ENCODE assay signal across 8 mouse cellular contexts in the genomic region with DNA sequence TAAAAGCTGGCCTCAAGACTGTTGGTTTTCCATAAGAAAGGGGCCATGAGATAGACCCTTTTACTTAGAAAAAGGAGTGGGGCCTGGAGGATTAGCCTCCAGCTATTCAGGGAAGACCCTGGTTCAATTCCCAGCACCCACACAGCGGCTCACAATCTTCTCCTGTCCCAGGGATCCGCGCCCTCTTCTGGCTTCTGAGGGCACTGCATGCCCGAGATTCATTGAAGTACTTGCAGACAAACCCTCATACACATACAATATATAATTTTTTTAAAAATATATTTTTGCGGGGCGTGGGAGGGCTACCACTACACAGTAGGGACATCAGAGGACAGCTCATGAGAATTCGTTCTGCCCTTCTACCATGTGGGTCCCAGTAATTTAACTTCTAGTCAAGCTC. TPM values are rescaled to one million over a fixed set of nuclear protein-coding genes. Genes with fewer than 3 reads are reported as not detected.
DNase-seq lines count a peak whose midpoint lies in the region; ATAC-seq and TF ChIP-seq lines count a peak whose summit lies in the region.

No protein-coding gene starts in this region.

- ATAC-seq in liver, embryonic 12.5 days: no peak
- no peak for ATAC-seq in monocyte, adult 5-6 weeks (replicated peaks; ENCODE audit: insufficient number of reproducible peaks, low FRiP score, low TSS enrichment, poor library complexity, severe bottlenecking)

- peaks cover 95% of the 10 kb centered on the region for H3K27me3 ChIP-seq in liver, embryonic 12.5 days (replicated peaks)

- H3K4me3 ChIP-seq in liver, embryonic 12.5 days: no peak overlapping the region
- no peak overlapping the region for H3K4me3 ChIP-seq in cortical plate, adult 2 months (ENCODE audit: insufficient read depth, low read length)

- no peak overlapping the region for H3K4me2 ChIP-seq in liver, embryonic 12.5 days

- H3K36me3 ChIP-seq in liver, embryonic 12.5 days: no peaks in the 10 kb centered on the region

- 16% methylated on average over 7 of the region's 7 CpGs for WGBS in liver, embryonic 12.5 days (ENCODE audit: insufficient replicate concordance)

- peaks cover 7% of the 10 kb centered on the region; the same call in 1 of the 2 replicates for H3K9me3 ChIP-seq in liver, embryonic 12.5 days (replicated peaks)

- no peak overlapping the region for H3K27ac ChIP-seq in liver, embryonic 12.5 days
- no peak overlapping the region for H3K27ac ChIP-seq in cortical plate, adult 2 months (ENCODE audit: insufficient read depth, low read length)

- TF ChIP-seq POLR2A in cortical plate, adult 2 months (IDR thresholded peaks at IDR 0.05; ENCODE audit: extremely low read depth, insufficient read depth, low read length): no peak

- H3K9ac ChIP-seq in liver, embryonic 12.5 days: no peak overlapping the region

- peak; percentile 54 to 81 for DNase-seq in cerebellum, postnatal 14 days
- DNase-seq in cerebellum, adult 8-10 months: no peak
- peak; percentile 58 for DNase-seq in liver
- DNase-seq in naive thymus-derived CD4-positive, alpha-beta T cell, adult 2 months (ENCODE audit: low read depth): peak; percentile 61
- no peak for DNase-seq in gastrocnemius, postnatal 36 days

- H3K4me1 ChIP-seq in liver, embryonic 12.5 days: peaks cover 30% of the 10 kb centered on the region
- H3K4me1 ChIP-seq in cortical plate, adult 2 months (ENCODE audit: control insufficient read depth, insufficient read depth, low read length): peaks cover 1% of the 10 kb centered on the region

- intact Hi-C loops in gastrocnemius, postnatal 36 days (cut with DNase I): loop anchor here (10.0 kb wide), 1 partner anchor 384 kb away; a partner anchor contains a TSS

- TF ChIP-seq CTCF in cortical plate, adult 2 months (IDR thresholded peaks at IDR 0.05; ENCODE audit: extremely low read depth, insufficient read depth, low read length): peak; percentile 21; the same call in 1 of the 2 replicates

RNA-seq across cellular contexts. Expression of a gene that starts 5.9 kb away (rescaled TPM):
- polyA plus RNA-seq in liver, embryonic 12.5 days (2016; fragmentation: Nextera tagmentation; extraction: Ambion mirVana): 12.4 and 14.2 TPM in 2 replicates
- 71.7 and 73.4 TPM in 2 replicates for polyA plus RNA-seq in cortical plate, adult 2 months (2012; rRNA removed)
- 0.95 TPM in 1 of 3 replicates, not detected in the others for total RNA-seq in monocyte, adult 5-6 weeks (2017)
- total RNA-seq in gastrocnemius, postnatal 36 days (2021): 1 to 10 TPM; 4.3 to 5.9 TPM

RNA-seq across cellular contexts. Expression of a gene that starts 11.3 kb away (rescaled TPM):
- polyA plus RNA-seq in liver, embryonic 12.5 days (2016; fragmentation: Nextera tagmentation; extraction: Ambion mirVana): 0.20 and 0.24 TPM in 2 replicates
- polyA plus RNA-seq in cortical plate, adult 2 months (2012; rRNA removed): not detected in 2 replicates
- total RNA-seq in monocyte, adult 5-6 weeks (2017): 1.1 TPM in 1 of 3 replicates, not detected in the others
- total RNA-seq in gastrocnemius, postnatal 36 days (2021): not detected

RNA-seq across cellular contexts. Expression of a gene that starts 19.1 kb away (rescaled TPM):
- 0.28 and 0.35 TPM in 2 replicates for polyA plus RNA-seq in liver, embryonic 12.5 days (2016; fragmentation: Nextera tagmentation; extraction: Ambion mirVana)
- polyA plus RNA-seq in cortical plate, adult 2 months (2012; rRNA removed): 234 and 237 TPM in 2 replicates
- not detected in 3 replicates for total RNA-seq in monocyte, adult 5-6 weeks (2017)
- total RNA-seq in gastrocnemius, postnatal 36 days (2021): 1 to 10 TPM; 2.7 to 4.6 TPM

RNA-seq across cellular contexts. Expression of a gene that starts 29.6 kb away (rescaled TPM):
- polyA plus RNA-seq in liver, embryonic 12.5 days (2016; fragmentation: Nextera tagmentation; extraction: Ambion mirVana): 2.8 and 3.1 TPM in 2 replicates
- polyA plus RNA-seq in cortical plate, adult 2 months (2012; rRNA removed): 52.9 and 53.9 TPM in 2 replicates
- 2.5 to 6.9 TPM (median 2.9 TPM) in 3 replicates for total RNA-seq in monocyte, adult 5-6 weeks (2017)
- total RNA-seq in gastrocnemius, postnatal 36 days (2021): 10 to 100 TPM; 10.7 to 10.9 TPM

RNA-seq across cellular contexts. Expression of a gene that starts 38.6 kb away (rescaled TPM):
- 2.6 and 2.8 TPM in 2 replicates for polyA plus RNA-seq in liver, embryonic 12.5 days (2016; fragmentation: Nextera tagmentation; extraction: Ambion mirVana)
- 1.3 and 1.5 TPM in 2 replicates for polyA plus RNA-seq in cortical plate, adult 2 months (2012; rRNA removed)
- 286 to 300 TPM (median 297 TPM) in 3 replicates for total RNA-seq in monocyte, adult 5-6 weeks (2017)
- total RNA-seq in gastrocnemius, postnatal 36 days (2021): under 1 TPM; 0.61 to 0.64 TPM

Comparison
In these comparisons a context has a peak if more than half of its experiments do, and no peak if none do; other contexts are left out.
1. DNase-seq: peak in cerebellum, postnatal 14 days (2 of 2), liver (single experiment) and naive thymus-derived CD4-positive, alpha-beta T cell, adult 2 months (single experiment); none in cerebellum, adult 8-10 months (single experiment) and gastrocnemius, postnatal 36 days (0 of 2).